8 mouse cellular contexts compared by ENCODE assay signal in genomic region chr7:44525126-44525832, GRCm38 (mm10). TPM values are rescaled to one million over a fixed set of nuclear protein-coding genes. Genes with fewer than 3 reads are reported as not detected.
DNase-seq lines count a peak whose midpoint lies in the region; ATAC-seq and TF ChIP-seq lines count a peak whose summit lies in the region.

No protein-coding gene starts in this region.

- ATAC-seq in neural tube, embryonic 13.5 days (ENCODE audit: low read depth) = no peak
- ATAC-seq in intestine, embryonic 15.5 days = peak; percentile 32; the same call in 1 of the 2 replicates
- no peak for ATAC-seq in limb, embryonic 12.5 days (ENCODE audit: insufficient number of reproducible peaks, insufficient read depth, low FRiP score, low TSS enrichment, low read depth)

- no peak for TF ChIP-seq CTCF in thymus, adult 2 months (IDR thresholded peaks at IDR 0.05; ENCODE audit: borderline replicate concordance, control insufficient read depth, extremely low read depth, insufficient read depth, low read length, poor library complexity)

- 15% methylated on average over 22 of the region's 22 CpGs for WGBS in neural tube, embryonic 13.5 days
- WGBS in intestine, embryonic 15.5 days = 16% methylated on average over 22 of the region's 22 CpGs
- WGBS in limb, embryonic 12.5 days = 14% methylated on average over 20 of the region's 22 CpGs
- WGBS in thymus, adult 2 months = 59% methylated on average over 22 of the region's 22 CpGs

- H3K27ac ChIP-seq in neural tube, embryonic 13.5 days (replicated peaks) = no peak overlapping the region
- no peak overlapping the region for H3K27ac ChIP-seq in intestine, embryonic 15.5 days
- no peak overlapping the region for H3K27ac ChIP-seq in limb, embryonic 12.5 days
- no peak overlapping the region for H3K27ac ChIP-seq in thymus, adult 2 months (ENCODE audit: control insufficient read depth, insufficient read depth, low read length)

- H3K4me2 ChIP-seq in neural tube, embryonic 13.5 days = peak overlapping the region; percentile 30
- H3K4me2 ChIP-seq in intestine, embryonic 15.5 days (replicated peaks) = peak overlapping the region; percentile 50
- peak overlapping the region; percentile 26 for H3K4me2 ChIP-seq in limb, embryonic 12.5 days

- H3K9me3 ChIP-seq in neural tube, embryonic 13.5 days = no peaks in the 10 kb centered on the region
- H3K9me3 ChIP-seq in intestine, embryonic 15.5 days = no peaks in the 10 kb centered on the region
- H3K9me3 ChIP-seq in limb, embryonic 12.5 days = no peaks in the 10 kb centered on the region

- no peak overlapping the region for H3K4me3 ChIP-seq in neural tube, embryonic 13.5 days
- H3K4me3 ChIP-seq in intestine, embryonic 15.5 days (replicated peaks) = no peak overlapping the region
- no peak overlapping the region for H3K4me3 ChIP-seq in limb, embryonic 12.5 days (replicated peaks)
- no peak overlapping the region for H3K4me3 ChIP-seq in thymus, adult 2 months (ENCODE audit: control insufficient read depth, insufficient read depth, low read length)

- H3K27me3 ChIP-seq in neural tube, embryonic 13.5 days = peaks cover 95% of the 10 kb centered on the region
- peaks cover 39% of the 10 kb centered on the region for H3K27me3 ChIP-seq in intestine, embryonic 15.5 days (replicated peaks)
- H3K27me3 ChIP-seq in limb, embryonic 12.5 days = peaks cover 94% of the 10 kb centered on the region
- H3K27me3 ChIP-seq in thymus, adult 2 months (ENCODE audit: control insufficient read depth, insufficient read depth, low read length) = no peaks in the 10 kb centered on the region

- DNase-seq in neural tube, embryonic 10.5 days (ENCODE audit: extremely low spot score, low spot score) = no peak
- peak; percentile 69 for DNase-seq in cerebellum, adult 9-10 months
- peak; percentile 87 to 92 for DNase-seq in gastrocnemius, postnatal 36 days
- peak; percentile 54 for DNase-seq in right cerebral cortex, postnatal 14 days
- no peak for DNase-seq in thymus, adult 2 months

- H3K4me1 ChIP-seq in neural tube, embryonic 13.5 days (replicated peaks) = peaks cover 17% of the 10 kb centered on the region
- peaks cover 20% of the 10 kb centered on the region for H3K4me1 ChIP-seq in intestine, embryonic 15.5 days (replicated peaks)
- H3K4me1 ChIP-seq in limb, embryonic 12.5 days (replicated peaks) = peaks cover 10% of the 10 kb centered on the region
- H3K4me1 ChIP-seq in thymus, adult 2 months (replicated peaks; ENCODE audit: control insufficient read depth, insufficient read depth, low read length) = peaks cover 13% of the 10 kb centered on the region

- intact Hi-C loops in gastrocnemius, postnatal 36 days (cut with DNase I) = no loop called here

- TF ChIP-seq POLR2A in thymus, adult 2 months (IDR thresholded peaks at IDR 0.05; ENCODE audit: control insufficient read depth, extremely low read depth, insufficient read depth, low read length, poor library complexity) = no peak

- no peaks in the 10 kb centered on the region for H3K36me3 ChIP-seq in neural tube, embryonic 13.5 days
- no peaks in the 10 kb centered on the region for H3K36me3 ChIP-seq in intestine, embryonic 15.5 days
- H3K36me3 ChIP-seq in limb, embryonic 12.5 days = no peaks in the 10 kb centered on the region
- H3K36me3 ChIP-seq in thymus, adult 2 months (ENCODE audit: control insufficient read depth, insufficient read depth, low read length) = no peaks in the 10 kb centered on the region

- peak overlapping the region; percentile 53 for H3K9ac ChIP-seq in neural tube, embryonic 13.5 days
- H3K9ac ChIP-seq in intestine, embryonic 15.5 days = no peak overlapping the region
- H3K9ac ChIP-seq in limb, embryonic 12.5 days (replicated peaks) = no peak overlapping the region

RNA-seq across cellular contexts. Expression of gene Mybpc2, which starts 0.8 kb away (rescaled TPM):
- 0.08 and 0.22 TPM in 2 replicates for polyA plus RNA-seq in neural tube, embryonic 13.5 days (2015; fragmentation: Nextera tagmentation; extraction: Ambion mirVana)
- 1,000 to 10,000 TPM; 4,354 to 5,208 TPM for total RNA-seq in gastrocnemius, postnatal 36 days (2021)
- 0.14 and 0.36 TPM in 2 replicates for polyA plus RNA-seq in intestine, embryonic 15.5 days (2015; fragmentation: Nextera tagmentation; extraction: Ambion mirVana)
- polyA plus RNA-seq in limb, embryonic 12.5 days (2016; fragmentation: Nextera tagmentation; extraction: Ambion mirVana) = 0.09 and 0.13 TPM in 2 replicates
- polyA plus RNA-seq in thymus, adult 2 months (2012; rRNA removed) = 0.53 and 0.55 TPM in 2 replicates

RNA-seq across cellular contexts. Expression of gene Spib, which starts 6.6 kb away (rescaled TPM):
- polyA plus RNA-seq in neural tube, embryonic 13.5 days (2015; fragmentation: Nextera tagmentation; extraction: Ambion mirVana) = 0.13 TPM in 1 of 2 replicates, not detected in the other
- total RNA-seq in gastrocnemius, postnatal 36 days (2021) = not detected
- 0.25 and 0.43 TPM in 2 replicates for polyA plus RNA-seq in intestine, embryonic 15.5 days (2015; fragmentation: Nextera tagmentation; extraction: Ambion mirVana)
- 0.22 and 0.34 TPM in 2 replicates for polyA plus RNA-seq in limb, embryonic 12.5 days (2016; fragmentation: Nextera tagmentation; extraction: Ambion mirVana)
- polyA plus RNA-seq in thymus, adult 2 months (2012; rRNA removed) = 40.3 and 43.3 TPM in 2 replicates

RNA-seq across cellular contexts. Expression of gene Pold1, which starts 23.4 kb away (rescaled TPM):
- polyA plus RNA-seq in neural tube, embryonic 13.5 days (2015; fragmentation: Nextera tagmentation; extraction: Ambion mirVana) = 22.5 and 22.7 TPM in 2 replicates
- 1 to 10 TPM; 5.6 to 6.7 TPM for total RNA-seq in gastrocnemius, postnatal 36 days (2021)
- polyA plus RNA-seq in intestine, embryonic 15.5 days (2015; fragmentation: Nextera tagmentation; extraction: Ambion mirVana) = 72.0 and 76.0 TPM in 2 replicates
- polyA plus RNA-seq in limb, embryonic 12.5 days (2016; fragmentation: Nextera tagmentation; extraction: Ambion mirVana) = 132 and 140 TPM in 2 replicates
- polyA plus RNA-seq in thymus, adult 2 months (2012; rRNA removed) = 208 and 235 TPM in 2 replicates

RNA-seq across cellular contexts. Expression of gene Nr1h2, which starts 28.5 kb away (rescaled TPM):
- polyA plus RNA-seq in neural tube, embryonic 13.5 days (2015; fragmentation: Nextera tagmentation; extraction: Ambion mirVana) = 60.1 and 65.2 TPM in 2 replicates
- 10 to 100 TPM; 28.9 to 31.1 TPM for total RNA-seq in gastrocnemius, postnatal 36 days (2021)
- polyA plus RNA-seq in intestine, embryonic 15.5 days (2015; fragmentation: Nextera tagmentation; extraction: Ambion mirVana) = 66.3 and 69.5 TPM in 2 replicates
- polyA plus RNA-seq in limb, embryonic 12.5 days (2016; fragmentation: Nextera tagmentation; extraction: Ambion mirVana) = 70.7 and 72.0 TPM in 2 replicates
- polyA plus RNA-seq in thymus, adult 2 months (2012; rRNA removed) = 302 and 308 TPM in 2 replicates

RNA-seq across cellular contexts. Expression of gene Fam71e1, which starts 28.9 kb away (rescaled TPM):
- polyA plus RNA-seq in neural tube, embryonic 13.5 days (2015; fragmentation: Nextera tagmentation; extraction: Ambion mirVana) = 23.0 and 29.8 TPM in 2 replicates
- 1 to 10 TPM; 3.9 to 4.4 TPM for total RNA-seq in gastrocnemius, postnatal 36 days (2021)
- 6.5 and 9.2 TPM in 2 replicates for polyA plus RNA-seq in intestine, embryonic 15.5 days (2015; fragmentation: Nextera tagmentation; extraction: Ambion mirVana)
- 19.0 and 27.5 TPM in 2 replicates for polyA plus RNA-seq in limb, embryonic 12.5 days (2016; fragmentation: Nextera tagmentation; extraction: Ambion mirVana)
- 7.8 and 9.4 TPM in 2 replicates for polyA plus RNA-seq in thymus, adult 2 months (2012; rRNA removed)

Comparison
In these comparisons a context has a peak if more than half of its experiments do, and no peak if none do; other contexts are left out.
1. DNase-seq: peak in cerebellum, adult 9-10 months (single experiment), gastrocnemius, postnatal 36 days (2 of 2) and right cerebral cortex, postnatal 14 days (single experiment); none in neural tube, embryonic 10.5 days (single experiment) and thymus, adult 2 months (single experiment).
2. RNA of gene Spib, which starts 6.6 kb away (polyA plus RNA-seq): 40.3 to 43.3 TPM in thymus, adult 2 months; 0.22 to 0.34 TPM in limb, embryonic 12.5 days, 0.25 to 0.43 TPM in intestine, embryonic 15.5 days and 0.13 TPM in neural tube, embryonic 13.5 days; every median in the first group is over 10 times any median in the second.
3. Peak in every context shown above with its lines, with median percentiles within 50 percentile points of each other: H3K4me2 ChIP-seq.